Mouse (Mus musculus): ENCODE data around the gene Tmem59l.

DNA sequence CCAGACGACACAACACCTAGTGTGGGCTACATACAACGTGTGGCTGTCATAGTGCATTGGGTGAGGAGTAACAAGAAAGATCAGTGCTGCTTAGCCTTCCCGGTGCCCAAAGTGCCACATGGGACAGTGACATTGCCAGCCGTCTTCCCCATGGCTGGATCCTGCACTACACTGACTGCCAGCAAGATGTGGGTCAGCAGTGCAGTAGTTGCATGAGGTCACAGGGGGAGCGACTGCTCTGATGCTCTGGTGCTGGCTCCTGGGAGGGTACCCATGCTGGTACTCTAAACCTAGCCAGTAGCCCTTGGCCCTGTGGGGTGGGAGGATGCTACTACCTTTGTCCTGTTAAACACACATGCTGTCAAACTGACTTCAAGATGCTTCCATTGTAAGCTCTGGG, 27.0 kb downstream of the Tmem59l start:
- TF ChIP-seq CTCF (IDR thresholded peaks at IDR 0.05; ENCODE audit: low read depth) (no peak), EP300 (IDR thresholded peaks at IDR 0.05; ENCODE audit: low read depth) (no peak)
